Mouse (Mus musculus): ENCODE measurements around the gene Klf4. TPM values are rescaled to one million over a fixed set of nuclear protein-coding genes. Genes with fewer than 3 reads are reported as not detected.

Gene Klf4
- polyA plus RNA-seq, 1 experiment from 2014 or later: 7.3 TPM

- H3K27ac ChIP-seq: no peak overlapping the region
- no peaks in the 10 kb centered on the region for H3K9me3 ChIP-seq (replicated peaks; ENCODE audit: low read length)
- no peak for TF ChIP-seq CTCF (IDR thresholded peaks at IDR 0.05; ENCODE audit: low read depth)
- 8% methylated on average over 23 of the region's 23 CpGs for WGBS
- DNase-seq (ENCODE audit: low spot score) (peak; percentile 27), ATAC-seq (replicated peaks; ENCODE audit: low FRiP score, low read depth) (no peak)
- peak overlapping the region; percentile 97 for H3K4me2 ChIP-seq (ENCODE audit: low read length)
- no peaks in the 10 kb centered on the region for H3K27me3 ChIP-seq (ENCODE audit: insufficient read depth, low read length)
- peaks cover 6% of the 10 kb centered on the region; the same call in 1 of the 2 replicates for H3K4me1 ChIP-seq (replicated peaks; ENCODE audit: insufficient read depth, low read length)
- no peaks in the 10 kb centered on the region for H3K36me3 ChIP-seq (ENCODE audit: insufficient read depth, low read length)
- no peak overlapping the region for H3K9ac ChIP-seq (ENCODE audit: low read depth, low read length)
- peak overlapping the region; percentile 68 for H3K4me3 ChIP-seq (replicated peaks; ENCODE audit: low read depth, low read length)
Measured at GRCm38 (mm10) chr4:55533803-55534254, 1.6 kb upstream of the Klf4 start.

GRCm38 (mm10) chr4:55533196-55533802, 1.0 kb upstream of the Klf4 start:
- Histone ChIP-seq H3K4me2 (ENCODE audit: low read length) (peak overlapping the region; percentile 97), H3K27me3 (ENCODE audit: insufficient read depth, low read length) (no peaks in the 10 kb centered on the region), H3K36me3 (ENCODE audit: insufficient read depth, low read length) (no peaks in the 10 kb centered on the region), H3K9me3 (replicated peaks; ENCODE audit: low read length) (no peaks in the 10 kb centered on the region), H3K4me3 (replicated peaks; ENCODE audit: low read depth, low read length) (peak overlapping the region; percentile 68), H3K4me1 (replicated peaks; ENCODE audit: insufficient read depth, low read length) (peaks cover 6% of the 10 kb centered on the region; the same call in 1 of the 2 replicates), H3K9ac (ENCODE audit: low read depth, low read length) (peak overlapping the region; percentile 78), H3K27ac (peak overlapping the region; percentile 90)
- DNase-seq (ENCODE audit: low spot score) (peak; percentile 53), ATAC-seq (replicated peaks; ENCODE audit: low FRiP score, low read depth) (no peak)
- under 1% methylated on average over 21 of the region's 21 CpGs for WGBS
- no peak for TF ChIP-seq CTCF (IDR thresholded peaks at IDR 0.05; ENCODE audit: low read depth)

- DNase-seq (ENCODE audit: low spot score): peak; percentile 36
- ATAC-seq (replicated peaks; ENCODE audit: low FRiP score, low read depth): peak; percentile 44
- peak overlapping the region; percentile 97 for H3K4me2 ChIP-seq (ENCODE audit: low read length)
- H3K27ac ChIP-seq: peak overlapping the region; percentile 64
- WGBS: under 1% methylated on average over 33 of the region's 42 CpGs
- peak overlapping the region; percentile 68 for H3K4me3 ChIP-seq (replicated peaks; ENCODE audit: low read depth, low read length)
- peaks cover 6% of the 10 kb centered on the region; the same call in 1 of the 2 replicates for H3K4me1 ChIP-seq (replicated peaks; ENCODE audit: insufficient read depth, low read length)
- peak overlapping the region; percentile 78 for H3K9ac ChIP-seq (ENCODE audit: low read depth, low read length)
- H3K27me3 ChIP-seq (ENCODE audit: insufficient read depth, low read length): no peaks in the 10 kb centered on the region
- TF ChIP-seq CTCF (IDR thresholded peaks at IDR 0.05; ENCODE audit: low read depth): no peak
- no peaks in the 10 kb centered on the region for H3K9me3 ChIP-seq (replicated peaks; ENCODE audit: low read length)
- H3K36me3 ChIP-seq (ENCODE audit: insufficient read depth, low read length): no peaks in the 10 kb centered on the region
Measured at GRCm38 (mm10) chr4:55531856-55532406, 335 bp downstream of the Klf4 start.

GRCm38 (mm10) chr4:55531096-55531855, 990 bp downstream of the Klf4 start:
- 1% methylated on average over 56 of the region's 56 CpGs for WGBS
- no peaks in the 10 kb centered on the region for H3K9me3 ChIP-seq (replicated peaks; ENCODE audit: low read length)
- peak overlapping the region; percentile 97 for H3K4me2 ChIP-seq (ENCODE audit: low read length)
- peak overlapping the region; percentile 78 for H3K9ac ChIP-seq (ENCODE audit: low read depth, low read length)
- no peak overlapping the region for H3K27ac ChIP-seq
- H3K4me1 ChIP-seq (replicated peaks; ENCODE audit: insufficient read depth, low read length): peaks cover 6% of the 10 kb centered on the region; the same call in 1 of the 2 replicates
- 0 out of 2 replicates have a peak, but pooled peaks have one; percentile 4 for ATAC-seq (replicated peaks; ENCODE audit: low FRiP score, low read depth)
- peak; percentile 56 for TF ChIP-seq CTCF (IDR thresholded peaks at IDR 0.05; ENCODE audit: low read depth)
- DNase-seq (ENCODE audit: low spot score): peak; percentile 65
- H3K27me3 ChIP-seq (ENCODE audit: insufficient read depth, low read length): no peaks in the 10 kb centered on the region
- H3K36me3 ChIP-seq (ENCODE audit: insufficient read depth, low read length): no peaks in the 10 kb centered on the region
- peak overlapping the region; percentile 68 for H3K4me3 ChIP-seq (replicated peaks; ENCODE audit: low read depth, low read length)

GRCm38 (mm10) chr4:55530731-55531095, 1.6 kb downstream of the Klf4 start:
- no peaks in the 10 kb centered on the region for H3K36me3 ChIP-seq (ENCODE audit: insufficient read depth, low read length)
- H3K9me3 ChIP-seq (replicated peaks; ENCODE audit: low read length): no peaks in the 10 kb centered on the region
- peak overlapping the region; percentile 78 for H3K9ac ChIP-seq (ENCODE audit: low read depth, low read length)
- ATAC-seq (replicated peaks; ENCODE audit: low FRiP score, low read depth) (no peak), DNase-seq (ENCODE audit: low spot score) (no peak)
- peak overlapping the region; percentile 97 for H3K4me2 ChIP-seq (ENCODE audit: low read length)
- TF ChIP-seq CTCF (IDR thresholded peaks at IDR 0.05; ENCODE audit: low read depth): no peak
- WGBS: 0% methylated on average over 20 of the region's 20 CpGs
- no peak overlapping the region for H3K27ac ChIP-seq
- H3K4me3 ChIP-seq (replicated peaks; ENCODE audit: low read depth, low read length): peak overlapping the region; percentile 68
- no peaks in the 10 kb centered on the region for H3K27me3 ChIP-seq (ENCODE audit: insufficient read depth, low read length)
- peaks cover 6% of the 10 kb centered on the region; the same call in 1 of the 2 replicates for H3K4me1 ChIP-seq (replicated peaks; ENCODE audit: insufficient read depth, low read length)

GRCm38 (mm10) chr4:55530236-55530635, 2.0 kb downstream of the Klf4 start:
- H3K36me3 ChIP-seq (ENCODE audit: insufficient read depth, low read length): no peaks in the 10 kb centered on the region
- 1% methylated on average over 27 of the region's 27 CpGs for WGBS
- peaks cover 6% of the 10 kb centered on the region; the same call in 1 of the 2 replicates for H3K4me1 ChIP-seq (replicated peaks; ENCODE audit: insufficient read depth, low read length)
- peak; percentile 90 for DNase-seq (ENCODE audit: low spot score)
- peak overlapping the region; percentile 78 for H3K9ac ChIP-seq (ENCODE audit: low read depth, low read length)
- no peak overlapping the region for H3K27ac ChIP-seq
- peak; percentile 89 for TF ChIP-seq CTCF (IDR thresholded peaks at IDR 0.05; ENCODE audit: low read depth)
- H3K4me2 ChIP-seq (ENCODE audit: low read length): peak overlapping the region; percentile 97
- H3K27me3 ChIP-seq (ENCODE audit: insufficient read depth, low read length): no peaks in the 10 kb centered on the region
- no peaks in the 10 kb centered on the region for H3K9me3 ChIP-seq (replicated peaks; ENCODE audit: low read length)
- peak; percentile 45 for ATAC-seq (replicated peaks; ENCODE audit: low FRiP score, low read depth)
- peak overlapping the region; percentile 68 for H3K4me3 ChIP-seq (replicated peaks; ENCODE audit: low read depth, low read length)
